45 mouse cellular contexts compared by ENCODE assay signal in the genomic region with DNA sequence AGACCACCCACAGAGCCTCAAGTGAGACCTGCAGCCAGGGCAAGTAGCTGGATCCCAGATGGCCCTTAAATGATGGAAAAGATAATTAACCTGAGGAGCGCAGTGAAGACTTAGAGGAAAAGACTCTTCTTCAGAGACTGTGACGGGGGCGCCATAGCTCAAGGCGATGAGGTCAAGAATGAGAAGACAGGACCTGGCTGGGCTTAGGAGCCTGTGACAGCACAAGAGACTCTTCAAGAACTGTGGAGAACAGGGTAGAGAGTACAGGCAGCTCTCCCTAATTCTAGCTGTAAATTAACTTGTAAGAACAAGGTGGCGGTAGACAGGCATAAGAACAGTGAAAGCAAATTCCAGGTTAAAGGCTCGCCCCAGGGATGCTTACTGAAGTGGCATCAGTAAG. TPM values are rescaled to one million over a fixed set of nuclear protein-coding genes. Genes with fewer than 3 reads are reported as not detected.
"Had no signal": no experiment of that assay in that cellular context is flagged by ENCODE, and none has a peak within 500 bp of the region (broad histone marks: within the 10 kb centered on the region; RNA-seq: fewer than 3 reads in every experiment).

No protein-coding gene starts in this region.

- H3K27ac ChIP-seq: left cerebral cortex, adult 2 months; limb, embryonic 10.5 days; limb, embryonic 12.5 days; limb, embryonic 13.5 days; limb, embryonic 15.5 days; liver, embryonic 12.5 days; liver, embryonic 13.5 days; liver, embryonic 14.5 days; liver, embryonic 15.5 days; lung, embryonic 15.5 days; macrophage; midbrain, embryonic 10.5 days; midbrain, embryonic 12.5 days; midbrain, embryonic 13.5 days; midbrain, embryonic 15.5 days; neural tube, embryonic 12.5 days had no signal

- H3K4me3 ChIP-seq: left cerebral cortex, adult 2 months; limb, embryonic 10.5 days; limb, embryonic 12.5 days; limb, embryonic 13.5 days; limb, embryonic 15.5 days; liver, embryonic 12.5 days; liver, embryonic 13.5 days; liver, embryonic 15.5 days; lung, embryonic 15.5 days; megakaryocyte, embryonic 14.5 days; midbrain, embryonic 10.5 days; midbrain, embryonic 12.5 days; midbrain, embryonic 13.5 days; midbrain, embryonic 15.5 days; myocyte; neural tube, embryonic 12.5 days had no signal

- DNase-seq: left cerebral cortex, postnatal 4 days; liver; liver, embryonic 13.5 days; liver, postnatal 0 days; lung, adult 18-20 months; lung, adult 2 months; lung, postnatal 14 days; lung, postnatal 36 days had no signal

- ATAC-seq: liver, embryonic 12.5 days; liver, postnatal 0 days; lung, postnatal 0 days; midbrain, embryonic 13.5 days; midbrain, embryonic 15.5 days; midbrain, embryonic 16.5 days had no signal

- H3K9me3 ChIP-seq: limb, embryonic 10.5 days; limb, embryonic 12.5 days; limb, embryonic 13.5 days; limb, embryonic 15.5 days; liver, embryonic 12.5 days; liver, embryonic 13.5 days; liver, embryonic 15.5 days; lung, embryonic 15.5 days; megakaryocyte, embryonic 14.5 days; midbrain, embryonic 10.5 days; midbrain, embryonic 12.5 days; midbrain, embryonic 13.5 days; midbrain, embryonic 15.5 days; neural tube, embryonic 12.5 days had no signal

- H3K4me1 ChIP-seq: limb, embryonic 13.5 days; limb, embryonic 15.5 days; liver, embryonic 12.5 days; liver, embryonic 13.5 days; liver, embryonic 15.5 days; megakaryocyte, embryonic 14.5 days; midbrain, embryonic 12.5 days; midbrain, embryonic 13.5 days; midbrain, embryonic 15.5 days; neural tube, embryonic 12.5 days had no signal

- H3K36me3 ChIP-seq: limb, embryonic 10.5 days; limb, embryonic 12.5 days; limb, embryonic 13.5 days; limb, embryonic 15.5 days; liver, embryonic 12.5 days; liver, embryonic 13.5 days; liver, embryonic 15.5 days; lung, embryonic 15.5 days; midbrain, embryonic 10.5 days; midbrain, embryonic 12.5 days; midbrain, embryonic 13.5 days; midbrain, embryonic 15.5 days; neural tube, embryonic 12.5 days had no signal

- H3K9ac ChIP-seq: limb, embryonic 12.5 days; limb, embryonic 13.5 days; limb, embryonic 15.5 days; liver, embryonic 12.5 days; liver, embryonic 13.5 days; liver, embryonic 14.5 days; liver, embryonic 15.5 days; liver, postnatal 0 days; lung, embryonic 14.5 days; lung, embryonic 15.5 days; midbrain, embryonic 12.5 days; midbrain, embryonic 13.5 days; midbrain, embryonic 15.5 days; neural tube, embryonic 12.5 days had no signal

- H3K4me2 ChIP-seq: limb, embryonic 12.5 days; limb, embryonic 13.5 days; limb, embryonic 15.5 days; liver, embryonic 11.5 days; liver, embryonic 12.5 days; liver, embryonic 13.5 days; liver, embryonic 15.5 days; lung, embryonic 14.5 days; lung, embryonic 15.5 days; midbrain, embryonic 12.5 days; midbrain, embryonic 13.5 days; midbrain, embryonic 15.5 days; neural tube, embryonic 12.5 days had no signal

RNA-seq across cellular contexts. Expression of a gene that starts 8.7 kb away (rescaled TPM):
- total RNA-seq: left cerebral cortex, adult 2 months; left cerebral cortex, postnatal 10 days; left cerebral cortex, postnatal 14 days; left cerebral cortex, postnatal 25 days; left cerebral cortex, postnatal 36 days; liver, adult 2 months; megakaryocyte progenitor cell, adult 5-6 weeks; megakaryocyte-erythroid progenitor cell, adult 5-6 weeks; monocyte, adult 5-6 weeks had no signal
- polyA plus RNA-seq: limb, embryonic 10.5 days; limb, embryonic 11.5 days; limb, embryonic 12.5 days; limb, embryonic 15.5 days; liver, adult 2 months; liver, embryonic 11.5 days; liver, embryonic 12.5 days; liver, embryonic 13.5 days; liver, embryonic 14.5 days; liver, embryonic 15.5 days; liver, embryonic 16.5 days; liver, postnatal 0 days; lung, adult 2 months; lung, embryonic 14.5 days; lung, embryonic 15.5 days; lung, embryonic 16.5 days; lung, postnatal 0 days; macrophage; myocyte had no signal

RNA-seq across cellular contexts. Expression of a gene that starts 50.7 kb away (rescaled TPM):
- total RNA-seq: left cerebral cortex, adult 2 months; left cerebral cortex, adult 8-10 months; left cerebral cortex, postnatal 10 days; left cerebral cortex, postnatal 14 days; left cerebral cortex, postnatal 25 days; left cerebral cortex, postnatal 36 days; left cerebral cortex, postnatal 4 days; liver, adult 2 months; megakaryocyte progenitor cell, adult 5-6 weeks; megakaryocyte, adult 5-6 weeks; megakaryocyte-erythroid progenitor cell, adult 5-6 weeks; midbrain, postnatal 0 days; monocyte, adult 5-6 weeks had no signal
- polyA plus RNA-seq: limb, embryonic 10.5 days; limb, embryonic 11.5 days; limb, embryonic 12.5 days; limb, embryonic 13.5 days; limb, embryonic 14.5 days; limb, embryonic 15.5 days; liver, adult 2 months; liver, embryonic 11.5 days; liver, embryonic 12.5 days; liver, embryonic 13.5 days; liver, embryonic 14.5 days; liver, embryonic 15.5 days; liver, embryonic 16.5 days; liver, postnatal 0 days; lung, adult 2 months; lung, embryonic 14.5 days; lung, embryonic 15.5 days; lung, embryonic 16.5 days; macrophage; midbrain, embryonic 10.5 days; midbrain, embryonic 12.5 days; midbrain, embryonic 13.5 days; midbrain, embryonic 15.5 days; midbrain, embryonic 16.5 days; midbrain, postnatal 0 days; myocyte; neural tube, embryonic 11.5 days; neural tube, embryonic 12.5 days had no signal
